Mouse (Mus musculus): ENCODE results near the gene Nab2. TPM values are rescaled to one million over a fixed set of nuclear protein-coding genes. Genes with fewer than 3 reads are reported as not detected.

The Nab2 gene
- total and polyA plus RNA-seq, 2 experiments from 2014 or later: 1.4 to 4.8 TPM

- no peak for TF ChIP-seq CTCF (IDR thresholded peaks at IDR 0.05)
- H3K4me1 ChIP-seq (ENCODE audit: insufficient read depth, low read length): peaks cover 8% of the 10 kb centered on the region; the same call in 1 of the 2 replicates
- ATAC-seq (ENCODE audit: low FRiP score) (no peak), DNase-seq (ENCODE audit: low spot score) (no peak)
- H3K4me2 ChIP-seq (ENCODE audit: low read depth, low read length, poor library complexity, severe bottlenecking): no peak overlapping the region
- H3K9me3 ChIP-seq (ENCODE audit: low read length): no peaks in the 10 kb centered on the region
- H3K27me3 ChIP-seq (ENCODE audit: insufficient read depth, low read length): peaks cover 16% of the 10 kb centered on the region; the same call in 1 of the 2 replicates
- no peak overlapping the region for H3K9ac ChIP-seq (replicated peaks; ENCODE audit: low read length, poor library complexity, severe bottlenecking)
- no peak overlapping the region for H3K4me3 ChIP-seq (ENCODE audit: low read depth, low read length)
- H3K36me3 ChIP-seq (ENCODE audit: insufficient read depth, low read length): no peaks in the 10 kb centered on the region
- no peak overlapping the region for H3K27ac ChIP-seq (ENCODE audit: low read depth, low read length)
- WGBS: 96% methylated on average over 2 of the region's 2 CpGs
Measured at GRCm38 (mm10) chr10:127670185-127670584, 1.8 kb upstream of the Nab2 start.

- no peak overlapping the region for H3K4me2 ChIP-seq (ENCODE audit: low read depth, low read length, poor library complexity, severe bottlenecking)
- ATAC-seq (ENCODE audit: low FRiP score): no peak
- no peaks in the 10 kb centered on the region for H3K36me3 ChIP-seq (ENCODE audit: insufficient read depth, low read length)
- WGBS: 30% methylated on average over 7 of the region's 7 CpGs
- TF ChIP-seq CTCF (IDR thresholded peaks at IDR 0.05): no peak
- peaks cover 8% of the 10 kb centered on the region; the same call in 1 of the 2 replicates for H3K4me1 ChIP-seq (ENCODE audit: insufficient read depth, low read length)
- no peak overlapping the region for H3K27ac ChIP-seq (ENCODE audit: low read depth, low read length)
- no peak overlapping the region for H3K4me3 ChIP-seq (ENCODE audit: low read depth, low read length)
- H3K27me3 ChIP-seq (ENCODE audit: insufficient read depth, low read length): peaks cover 26% of the 10 kb centered on the region
- DNase-seq (ENCODE audit: low spot score): no peak
- H3K9ac ChIP-seq (replicated peaks; ENCODE audit: low read length, poor library complexity, severe bottlenecking): no peak overlapping the region
- H3K9me3 ChIP-seq (ENCODE audit: low read length): no peaks in the 10 kb centered on the region
Measured at GRCm38 (mm10) chr10:127669170-127669569, 802 bp upstream of the Nab2 start.

GRCm38 (mm10) chr10:127667269-127668092 lies 887 bp downstream of the Nab2 start:
- Histone ChIP-seq H3K27ac (ENCODE audit: low read depth, low read length) (peak overlapping the region; percentile 62; the same call in 1 of the 2 replicates), H3K27me3 (ENCODE audit: insufficient read depth, low read length) (peaks cover 37% of the 10 kb centered on the region), H3K4me1 (ENCODE audit: insufficient read depth, low read length) (peaks cover 8% of the 10 kb centered on the region; the same call in 1 of the 2 replicates), H3K36me3 (ENCODE audit: insufficient read depth, low read length) (no peaks in the 10 kb centered on the region), H3K9ac (replicated peaks; ENCODE audit: low read length, poor library complexity, severe bottlenecking) (peak overlapping the region; percentile 60; the same call in 1 of the 2 replicates), H3K4me2 (ENCODE audit: low read depth, low read length, poor library complexity, severe bottlenecking) (peak overlapping the region; percentile 95), H3K9me3 (ENCODE audit: low read length) (no peaks in the 10 kb centered on the region), H3K4me3 (ENCODE audit: low read depth, low read length) (peak overlapping the region; percentile 50)
- TF ChIP-seq CTCF (IDR thresholded peaks at IDR 0.05): no peak
- DNase-seq (ENCODE audit: low spot score): peak; percentile 62
- peak; percentile 29; the same call in 1 of the 2 replicates for ATAC-seq (ENCODE audit: low FRiP score)
- 2% methylated on average over 33 of the region's 35 CpGs for WGBS

GRCm38 (mm10) chr10:127666501-127667268 lies 1.7 kb downstream of the Nab2 start, which contains the start of gene Nemp1:
Nemp1 (plus strand) TSS chr10:127666901.
- H3K4me2 ChIP-seq (ENCODE audit: low read depth, low read length, poor library complexity, severe bottlenecking): peak within 1 kb of the TSS; percentile 95
- peak within 1 kb of the TSS; percentile 50 for H3K4me3 ChIP-seq (ENCODE audit: low read depth, low read length)
- no peaks in the 10 kb centered on the region for H3K36me3 ChIP-seq (ENCODE audit: insufficient read depth, low read length)
- H3K4me1 ChIP-seq (ENCODE audit: insufficient read depth, low read length): peaks cover 11% of the 10 kb centered on the region; the same call in 1 of the 2 replicates
- no peaks in the 10 kb centered on the region for H3K9me3 ChIP-seq (ENCODE audit: low read length)
- peak within 1 kb of the TSS; percentile 60 for H3K9ac ChIP-seq (replicated peaks; ENCODE audit: low read length, poor library complexity, severe bottlenecking)
- no peak for TF ChIP-seq CTCF (IDR thresholded peaks at IDR 0.05)
- 2% methylated on average over 64 of the region's 73 CpGs for WGBS
- peaks cover 45% of the 10 kb centered on the region for H3K27me3 ChIP-seq (ENCODE audit: insufficient read depth, low read length)
- DNase-seq (ENCODE audit: low spot score): peak; percentile 58
- ATAC-seq (ENCODE audit: low FRiP score): peak; percentile 50
- peak within 1 kb of the TSS; percentile 65 for H3K27ac ChIP-seq (ENCODE audit: low read depth, low read length)

- no peak for DNase-seq (ENCODE audit: low spot score)
- ATAC-seq (ENCODE audit: low FRiP score): no peak
- H3K4me2 ChIP-seq (ENCODE audit: low read depth, low read length, poor library complexity, severe bottlenecking): peak overlapping the region; percentile 95
- no peaks in the 10 kb centered on the region for H3K36me3 ChIP-seq (ENCODE audit: insufficient read depth, low read length)
- H3K27me3 ChIP-seq (ENCODE audit: insufficient read depth, low read length): peaks cover 55% of the 10 kb centered on the region
- peaks cover 11% of the 10 kb centered on the region; the same call in 1 of the 2 replicates for H3K4me1 ChIP-seq (ENCODE audit: insufficient read depth, low read length)
- no peak for TF ChIP-seq CTCF (IDR thresholded peaks at IDR 0.05)
- 9% methylated on average over 14 of the region's 14 CpGs for WGBS
- no peak overlapping the region for H3K27ac ChIP-seq (ENCODE audit: low read depth, low read length)
- H3K9ac ChIP-seq (replicated peaks; ENCODE audit: low read length, poor library complexity, severe bottlenecking): peak overlapping the region; percentile 60; the same call in 1 of the 2 replicates
- H3K4me3 ChIP-seq (ENCODE audit: low read depth, low read length): peak overlapping the region; percentile 50
- no peaks in the 10 kb centered on the region for H3K9me3 ChIP-seq (ENCODE audit: low read length)
Measured at GRCm38 (mm10) chr10:127665366-127666181, 2.8 kb downstream of the Nab2 start.
